Mouse (Mus musculus) lung, adult 2 months (tissue): Measurements from ENCODE around the gene Rtn1.

Experiments
- CTCF ChIP-seq: fragments of 200-500 bp; IDR thresholded peaks from 2 replicates; pipeline ENCODE4 v1.5.1; 2011; ENCODE audit warnings: mild to moderate bottlenecking, low read length, control low read depth; ENCODE audit not compliant: insufficient read depth
- POLR2A ChIP-seq: fragments of 200-500 bp; IDR thresholded peaks from 2 replicates; pipeline ENCODE4 v1.6.1; 2011; ENCODE audit warnings: low read depth, mild to moderate bottlenecking, control low read depth, low read length, borderline replicate concordance; ENCODE audit errors: extremely low read depth

- TF ChIP-seq CTCF (no peak), POLR2A (no peak)
Measured at GRCm38 (mm10) chr12:72304347-72304688, 104.5 kb downstream of the Rtn1 start.
